Mouse (Mus musculus) heart, postnatal 25 days (tissue): ENCODE measurements around the gene Slc16a12. TPM values are rescaled to one million over a fixed set of nuclear protein-coding genes. Genes with fewer than 3 reads are reported as not detected.
"Not testable (repeated sequence)": the region's sequence is repeated elsewhere in the genome, so short reads cannot be mapped to it uniquely, and the experiment has no call there.

Experiments
- DNase-seq: peaks from one replicate; pipeline ENCODE4 v3.0.0; 2022; ENCODE audit warnings: low spot score
- intact Hi-C: fragments of 180-260 bp; cut with DNase I; formaldehyde crosslinking; loops from one replicate; pipeline ENCODE4 v1.15.1; 2025
- total RNA-seq, 2 experiments: library from RNA; stranded (reverse); gene quantifications; 2 replicates each; pipeline ENCODE4 v1.2.3; 2021

The Slc16a12 gene
- total RNA-seq = 1 to 10 TPM; 2.2 to 2.6 TPM

- intact Hi-C loops = loop anchor here (5.0 kb wide), 1 partner anchor 50 kb away; no protein-coding TSS in a partner anchor
Observed at GRCm38 (mm10) chr19:34746688-34747504, at the start of gene Slc16a12. Slc16a12 (minus strand) TSS chr19:34747289.

GRCm38 (mm10) chr19:34796396-34796795 is 49.3 kb upstream of the Slc16a12 start:
- intact Hi-C loops = no loop called here
- DNase-seq = no peak

More at GRCm38 (mm10) chr19:34746688-34747504, at the start of gene Slc16a12:
- peak; percentile 2 for DNase-seq

- intact Hi-C loops = no loop called here
- no peak for DNase-seq
Observed at GRCm38 (mm10) chr19:34782491-34782890, 35.4 kb upstream of the Slc16a12 start.

- intact Hi-C loops = loop anchor here (10.0 kb wide), 1 partner anchor 234 kb away; no protein-coding TSS in a partner anchor
- no peak for DNase-seq
Observed at GRCm38 (mm10) chr19:34778993-34779392, 31.9 kb upstream of the Slc16a12 start.

GRCm38 (mm10) chr19:34778098-34778497 is 31.0 kb upstream of the Slc16a12 start:
- no peak for DNase-seq
- intact Hi-C loops = loop anchor here (10.0 kb wide), 1 partner anchor 233 kb away; no protein-coding TSS in a partner anchor

GRCm38 (mm10) chr19:34772775-34773174 is 25.7 kb upstream of the Slc16a12 start:
- DNase-seq = no peak
- intact Hi-C loops = loop anchor here (1.0 to 10.0 kb wide), 3 partner anchors 88 to 228 kb away; no protein-coding TSS in a partner anchor

- DNase-seq = no peak
- intact Hi-C loops = loop anchor here (10.0 kb wide), 1 partner anchor 226 kb away; no protein-coding TSS in a partner anchor
Observed at GRCm38 (mm10) chr19:34770764-34771163, 23.7 kb upstream of the Slc16a12 start.

- intact Hi-C loops = no loop called here
- DNase-seq = no peak
Observed at GRCm38 (mm10) chr19:34758754-34759153, 11.7 kb upstream of the Slc16a12 start.

GRCm38 (mm10) chr19:34756561-34757240 is 9.6 kb upstream of the Slc16a12 start:
- no peak for DNase-seq
- intact Hi-C loops = no loop called here

GRCm38 (mm10) chr19:34755680-34756079 is 8.6 kb upstream of the Slc16a12 start:
- no peak for DNase-seq
- intact Hi-C loops = no loop called here

GRCm38 (mm10) chr19:34753243-34753642 is 6.2 kb upstream of the Slc16a12 start:
- intact Hi-C loops = no loop called here
- no peak for DNase-seq

GRCm38 (mm10) chr19:34752391-34753092 is 5.5 kb upstream of the Slc16a12 start:
- intact Hi-C loops = no loop called here
- DNase-seq = no peak

- intact Hi-C loops = no loop called here
- no peak for DNase-seq
Observed at GRCm38 (mm10) chr19:34751150-34751549, 4.1 kb upstream of the Slc16a12 start.

- intact Hi-C loops = loop anchor here (5.0 kb wide), 1 partner anchor 52 kb away; no protein-coding TSS in a partner anchor
- no peak for DNase-seq
Observed at GRCm38 (mm10) chr19:34748992-34749391, 1.9 kb upstream of the Slc16a12 start.

GRCm38 (mm10) chr19:34747969-34748368 is 880 bp upstream of the Slc16a12 start:
- not testable (repeated sequence) for DNase-seq
- intact Hi-C loops = loop anchor here (5.0 kb wide), 1 partner anchor 51 kb away; no protein-coding TSS in a partner anchor

GRCm38 (mm10) chr19:34746201-34746600 is 888 bp downstream of the Slc16a12 start:
- no peak for DNase-seq
- intact Hi-C loops = loop anchor here (5.0 kb wide), 1 partner anchor 49 kb away; no protein-coding TSS in a partner anchor

- no peak for DNase-seq
Observed at GRCm38 (mm10) chr19:34745012-34745411, 2.1 kb downstream of the Slc16a12 start.

GRCm38 (mm10) chr19:34737916-34738315 is 9.2 kb downstream of the Slc16a12 start:
- intact Hi-C loops = no loop called here
- DNase-seq = no peak

More at GRCm38 (mm10) chr19:34745012-34745411, 2.1 kb downstream of the Slc16a12 start:
- intact Hi-C loops = loop anchor here (5.0 kb wide), 1 partner anchor 48 kb away; no protein-coding TSS in a partner anchor

- intact Hi-C loops = no loop called here
- no peak for DNase-seq
Observed at GRCm38 (mm10) chr19:34735900-34736299, 11.2 kb downstream of the Slc16a12 start.

GRCm38 (mm10) chr19:34733020-34733419 is 14.1 kb downstream of the Slc16a12 start:
- intact Hi-C loops = no loop called here
- no peak for DNase-seq
